Mouse (Mus musculus) effector memory CD4-positive, alpha-beta T cell, adult 5 months (primary cell): ENCODE data around the gene Disc1. TPM values are rescaled to one million over a fixed set of nuclear protein-coding genes. Genes with fewer than 3 reads are reported as not detected.

ENCODE experiments used
- polyA plus RNA-seq: library from polyadenylated mRNA; unstranded; fragments of 100-300 nt; shearing (Covaris generic); gene quantifications from one replicate; pipeline ENCODE4 v1.2.1, GENCODE M21; 2017

The Disc1 gene
- polyA plus RNA-seq = 3.8 TPM

GRCm38 (mm10) chr8:125053505-125054435 lies at the start of gene Disc1:
TSS of gene Disc1 (plus strand) at chr8:125054195.

GRCm38 (mm10) chr8:125012695-125013627 lies 41.0 kb upstream of the Disc1 start, which contains the start of gene Tsnax:
TSS of gene Tsnax (plus strand) at chr8:125012997.

Other genes starting within 250 kb of the Disc1 start
- 54.0 TPM for gene Gnpat, start 191.2 kb upstream of the Disc1 start, polyA plus RNA-seq
- gene 2810004N23Rik, start 191.1 kb upstream of the Disc1 start, polyA plus RNA-seq = 15.1 TPM
- 7.3 TPM for gene Exoc8, start 156.5 kb upstream of the Disc1 start, polyA plus RNA-seq
- gene Sprtn, start 156.3 kb upstream of the Disc1 start, polyA plus RNA-seq = 4.7 TPM
- gene Egln1, start 104.9 kb upstream of the Disc1 start, polyA plus RNA-seq = 47.1 TPM
- 75.8 TPM for gene Tsnax, start 41.2 kb upstream of the Disc1 start, polyA plus RNA-seq